Mouse (Mus musculus): Measurements from ENCODE around the gene Asb5.
A peak's percentile ranks its signal among the peaks of the same experiment; 100 is the strongest.
"Not testable (repeated sequence)": the region's sequence is repeated elsewhere in the genome, so short reads cannot be mapped to it uniquely, and the experiment has no call there.

The Asb5 gene

GRCm38 (mm10) chr8:54529382-54530296, at the start of gene Asb5, which contains the start of gene Spcs3:
Gene Asb5, plus strand, starts transcription at chr8:54529580.
Gene Spcs3, minus strand, starts transcription at chr8:54529998.
- peak; percentile 94 for DNase-seq (ENCODE audit: low spot score)

- DNase-seq (ENCODE audit: low spot score): no peak
These were observed 42.7 kb upstream of the Asb5 start for GRCm38 (mm10) chr8:54486555-54487273.

GRCm38 (mm10) chr8:54488437-54488836, 40.9 kb upstream of the Asb5 start:
- no peak for DNase-seq (ENCODE audit: low spot score)

DNA sequence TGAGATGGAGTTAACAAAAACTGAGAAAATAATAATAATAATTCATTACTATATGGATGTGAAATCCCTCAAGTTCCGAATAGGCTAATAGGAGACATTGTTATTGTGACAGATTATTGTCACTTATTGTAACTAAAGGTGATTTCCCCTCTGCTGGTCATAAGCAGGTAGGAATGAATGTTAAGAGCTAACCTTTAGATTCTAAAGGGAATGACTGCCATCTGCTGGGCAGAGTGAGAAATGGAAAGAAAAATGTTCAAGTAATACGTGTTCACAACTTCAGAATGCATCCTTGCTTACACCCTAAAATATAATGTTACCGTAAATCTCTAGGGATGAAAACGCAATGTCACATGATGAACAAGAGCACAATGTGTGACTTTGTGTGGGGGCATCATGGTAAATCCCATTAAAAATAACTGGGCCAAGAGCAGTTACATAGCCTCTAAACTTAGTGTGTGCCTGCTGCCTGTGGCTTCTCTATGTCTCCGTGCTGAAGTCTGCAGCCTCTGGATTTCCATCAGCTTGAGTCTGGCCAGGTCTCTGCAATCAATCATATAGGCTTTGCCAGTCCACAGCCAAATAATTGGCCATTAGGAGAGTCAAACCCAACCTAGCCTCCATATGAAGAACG, 38.2 kb upstream of the Asb5 start:
- peak; percentile 42 for DNase-seq (ENCODE audit: low spot score)

- DNase-seq (ENCODE audit: low spot score): no peak
These were observed 37.4 kb upstream of the Asb5 start for GRCm38 (mm10) chr8:54491934-54492333.

GRCm38 (mm10) chr8:54493110-54493509, 36.3 kb upstream of the Asb5 start:
- peak; percentile 39 for DNase-seq (ENCODE audit: low spot score)

- no peak for DNase-seq (ENCODE audit: low spot score)
These were observed 35.5 kb upstream of the Asb5 start for GRCm38 (mm10) chr8:54493915-54494314.

DNA sequence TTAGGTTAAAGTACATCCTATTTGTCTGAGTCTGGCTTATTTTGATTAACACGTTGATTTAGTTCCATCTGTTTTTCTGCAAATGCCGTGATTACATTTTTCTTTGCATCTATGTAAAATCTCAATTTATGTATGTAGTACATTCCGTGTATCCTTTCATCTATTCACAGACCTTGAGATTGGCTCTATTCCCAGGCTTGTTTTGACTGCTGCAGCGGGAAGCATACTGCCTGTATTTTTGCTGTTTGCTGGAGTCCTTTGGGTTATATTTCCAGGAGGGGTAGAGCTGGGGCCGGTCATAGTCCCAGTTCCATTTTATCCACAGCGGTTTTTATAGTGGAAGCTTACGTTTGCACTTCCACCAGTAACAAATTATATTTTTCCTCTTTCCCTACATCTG, 26.3 kb upstream of the Asb5 start:
- DNase-seq (ENCODE audit: low spot score): no peak

DNA sequence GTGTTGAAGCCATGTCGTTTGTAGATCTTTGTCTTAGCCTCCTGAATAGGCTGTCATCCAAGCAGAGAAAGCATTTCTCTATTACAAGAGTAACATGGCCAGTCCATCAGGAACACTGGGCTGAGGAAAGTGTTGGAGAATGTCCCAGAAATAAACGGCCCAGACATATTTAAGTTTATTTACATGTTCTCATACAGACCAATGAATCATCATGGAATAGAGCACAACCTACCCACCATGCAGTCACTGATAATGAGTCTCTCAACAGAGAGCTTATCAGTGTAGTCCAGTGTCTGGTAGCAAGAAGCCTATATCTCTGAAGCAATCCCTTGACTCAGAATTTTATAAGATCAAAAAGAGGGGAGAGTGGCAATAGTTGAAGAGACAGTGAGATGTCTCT, 24.3 kb upstream of the Asb5 start:
- DNase-seq (ENCODE audit: low spot score): no peak

DNA sequence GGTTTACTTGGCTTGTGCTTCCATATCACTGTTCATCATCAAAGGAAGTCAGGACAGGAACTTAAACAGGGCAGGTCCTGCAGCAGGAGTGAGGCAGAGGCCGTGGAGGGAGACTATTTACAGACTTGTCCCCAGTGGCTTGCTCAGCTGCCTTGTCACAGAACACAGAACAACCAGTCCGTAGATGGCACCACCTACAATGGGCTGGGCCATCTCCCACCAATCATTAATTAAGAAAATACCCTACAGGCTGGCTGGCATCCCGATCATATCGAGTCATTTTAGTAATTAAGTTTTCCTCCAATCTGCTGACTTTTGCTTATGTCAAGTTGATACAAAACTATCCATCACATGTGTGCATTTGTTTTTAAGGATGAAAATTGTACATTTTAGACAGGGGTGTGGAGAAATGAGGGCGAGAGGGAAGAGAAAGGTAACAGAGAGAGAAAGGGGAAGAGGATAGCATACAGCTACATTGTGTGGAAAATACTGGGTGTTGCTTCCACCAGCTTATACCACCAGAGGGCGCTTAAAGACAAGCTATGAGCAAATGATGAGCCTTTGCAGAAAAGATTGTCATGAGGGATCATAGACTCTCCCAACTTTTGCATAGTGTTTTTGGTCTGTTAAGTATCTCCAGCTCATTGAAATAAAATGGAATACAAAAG, 21.8 kb upstream of the Asb5 start:
- DNase-seq (ENCODE audit: low spot score): peak; percentile 82

DNA sequence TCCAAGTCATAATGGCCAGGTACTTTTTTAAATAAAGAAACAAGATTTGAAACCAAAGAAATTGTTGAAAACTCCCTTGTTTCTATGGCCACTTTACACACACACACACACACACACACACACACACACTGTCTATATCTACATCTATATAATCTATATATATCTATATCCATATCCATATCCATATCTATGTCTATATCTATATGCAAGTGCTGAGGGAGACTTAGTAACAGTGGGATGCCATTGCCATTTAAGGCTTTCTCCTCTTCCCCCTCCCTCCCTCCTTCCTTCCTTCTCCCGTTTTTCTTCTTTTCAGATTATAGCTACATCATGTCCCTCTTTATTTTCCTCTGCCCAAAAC, 21.3 kb upstream of the Asb5 start:
- no peak for DNase-seq (ENCODE audit: low spot score)

GRCm38 (mm10) chr8:54508814-54509213, 20.6 kb upstream of the Asb5 start:
- no peak for DNase-seq (ENCODE audit: low spot score)

- DNase-seq (ENCODE audit: low spot score): no peak
These were observed 20.1 kb upstream of the Asb5 start for GRCm38 (mm10) chr8:54509221-54509721.

DNA sequence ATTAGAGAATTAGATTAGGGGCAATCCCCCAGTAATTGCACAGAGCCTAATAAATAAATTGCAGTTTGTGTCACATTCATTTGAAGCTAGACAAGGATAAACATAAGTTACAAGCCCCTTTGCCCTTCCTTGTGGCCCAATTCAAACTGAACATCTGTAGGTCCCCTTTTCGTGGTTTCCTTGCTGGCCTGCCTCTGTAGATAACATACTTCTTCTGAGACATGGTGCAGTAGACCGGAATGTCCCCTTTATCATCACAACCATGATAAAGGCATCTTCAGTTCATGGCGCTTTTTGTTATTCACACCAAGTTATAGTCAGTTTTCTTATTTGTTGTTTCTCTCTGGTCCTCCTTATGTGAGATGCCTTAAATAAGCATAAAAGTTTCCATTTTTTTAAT, 17.6 kb upstream of the Asb5 start:
- DNase-seq (ENCODE audit: low spot score): no peak

DNA sequence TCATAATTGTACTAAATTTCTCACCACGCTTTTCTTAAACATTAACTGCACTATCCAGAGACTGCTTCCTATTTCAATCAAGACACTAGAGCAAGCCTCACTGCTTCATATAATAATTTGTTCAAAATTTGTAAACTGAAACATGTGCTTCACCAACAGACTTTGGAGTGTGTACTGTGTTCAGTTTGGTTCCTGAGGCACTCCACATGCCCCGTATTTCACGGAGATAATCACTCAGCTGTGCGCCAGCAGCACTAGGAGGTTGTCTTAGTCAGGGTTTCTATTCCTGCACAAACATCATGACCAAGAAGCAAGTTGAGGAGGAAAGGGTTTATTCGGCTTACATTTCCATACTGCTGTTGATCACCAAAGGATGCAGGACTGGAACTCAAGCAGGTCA, 17.2 kb upstream of the Asb5 start:
- not testable (repeated sequence) for DNase-seq (ENCODE audit: low spot score)

GRCm38 (mm10) chr8:54518756-54519460, 10.5 kb upstream of the Asb5 start:
- DNase-seq (ENCODE audit: low spot score): no peak

DNA sequence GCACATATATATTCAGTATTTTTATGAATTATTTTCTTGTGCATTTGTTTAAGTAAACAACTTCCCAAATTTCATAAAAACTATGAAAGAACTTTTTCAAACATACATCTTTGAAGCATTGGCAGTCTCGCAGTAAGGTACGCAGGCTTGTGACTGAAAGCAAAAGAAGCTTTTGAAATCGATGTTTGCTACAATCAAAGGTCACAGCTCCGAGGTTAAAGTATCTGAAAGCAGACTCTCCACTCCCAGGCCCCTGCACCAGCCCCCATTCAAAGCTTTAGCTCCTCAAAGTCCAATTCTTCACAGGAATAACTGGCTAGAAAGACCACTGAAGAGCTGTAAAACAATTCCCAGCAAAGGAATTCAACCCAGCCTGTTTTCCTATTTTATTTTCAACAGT, 8.9 kb upstream of the Asb5 start:
- DNase-seq (ENCODE audit: low spot score): no peak

- DNase-seq (ENCODE audit: low spot score): no peak
These were observed 3.8 kb upstream of the Asb5 start for GRCm38 (mm10) chr8:54525606-54526005.

DNA sequence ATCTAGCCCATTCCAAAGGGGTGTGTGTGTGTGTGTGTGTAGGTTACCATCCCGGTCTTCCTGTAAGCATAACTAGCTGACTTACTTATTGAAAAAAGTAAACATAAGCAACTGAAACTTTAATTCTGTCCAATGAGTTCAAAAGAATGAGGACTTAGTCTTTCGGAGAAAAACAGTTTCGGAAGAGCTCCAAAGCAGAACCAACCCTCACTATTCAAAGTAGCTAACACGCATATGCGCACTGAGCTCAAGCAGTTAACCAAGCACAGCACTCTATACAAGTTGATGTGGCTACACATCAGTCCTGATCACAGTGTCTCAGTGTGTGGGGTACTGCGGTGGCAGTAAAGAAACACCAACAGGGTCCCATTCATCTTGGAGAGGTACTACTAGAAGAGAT, 2.7 kb upstream of the Asb5 start:
- DNase-seq (ENCODE audit: low spot score): no peak

DNA sequence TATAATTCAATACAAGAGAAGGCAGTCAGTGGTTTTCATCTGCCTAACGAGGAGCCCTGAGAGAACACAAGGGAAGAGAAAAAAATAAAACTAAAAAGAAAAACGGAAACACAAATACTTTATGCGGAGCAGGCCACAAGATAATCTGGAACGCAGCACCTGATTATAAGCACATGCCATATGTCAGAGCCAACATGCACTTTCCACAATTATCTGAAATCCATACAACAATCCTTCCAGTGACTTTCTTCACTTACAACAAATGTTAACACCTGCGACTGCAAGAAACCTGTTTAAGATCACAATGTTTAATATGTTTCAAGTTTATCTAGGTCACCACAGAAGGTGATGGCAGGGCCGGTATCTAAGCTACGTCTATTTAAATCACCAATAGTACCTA, 809 bp upstream of the Asb5 start:
- DNase-seq (ENCODE audit: low spot score): no peak

GRCm38 (mm10) chr8:54535172-54535571, 5.8 kb downstream of the Asb5 start:
- no peak for DNase-seq (ENCODE audit: low spot score)
